Mouse (Mus musculus) liver, embryonic 16.5 days (tissue): Measurements from ENCODE around the gene Dock9. TPM values are rescaled to one million over a fixed set of nuclear protein-coding genes. Genes with fewer than 3 reads are reported as not detected.

Experiments used
- ATAC-seq: fragments of 200-750 bp; cut with Nextera tagmentation; 2 replicates; pipeline ENCODE4 v1.8.0; 2017; ENCODE audit warnings: low read depth, mild to moderate bottlenecking, moderate number of reproducible peaks, moderate library complexity
- H3K27ac ChIP-seq: fragments of 300-500 bp; sonication (generic); 2 replicates; pipeline ENCODE4 v1.5.1; 2014; ENCODE audit warnings: mild to moderate bottlenecking, low read length
- H3K27me3 ChIP-seq: fragments of 300-500 bp; sonication (generic); 2 replicates; pipeline ENCODE4 v1.6.1; 2014; ENCODE audit warnings: low read depth, low read length, mixed read lengths; ENCODE audit not compliant: control insufficient read depth, insufficient read depth
- H3K36me3 ChIP-seq: fragments of 300-500 bp; sonication (generic); 2 replicates; pipeline ENCODE4 v1.6.1; 2014; ENCODE audit warnings: mild to moderate bottlenecking; ENCODE audit not compliant: control insufficient read depth, insufficient read depth
- H3K4me1 ChIP-seq: fragments of 300-500 bp; sonication (generic); 2 replicates; pipeline ENCODE4 v1.6.1; 2014; ENCODE audit warnings: low read depth, low read length, mixed read lengths; ENCODE audit not compliant: control insufficient read depth
- H3K4me2 ChIP-seq: fragments of 300-500 bp; sonication (generic); 2 replicates; pipeline ENCODE4 v1.6.1; 2014; ENCODE audit warnings: low read depth, low read length, mixed read lengths
- H3K4me3 ChIP-seq: fragments of 300-500 bp; sonication (generic); 2 replicates; pipeline ENCODE4 v1.5.1; 2014; ENCODE audit warnings: low read depth, mild to moderate bottlenecking, low read length
- H3K9ac ChIP-seq: fragments of 300-500 bp; sonication (generic); 2 replicates; pipeline ENCODE4 v1.6.1; 2014; ENCODE audit warnings: low read depth, low read length
- H3K9me3 ChIP-seq: fragments of 300-500 bp; sonication (generic); replicated peaks from 2 replicates; pipeline ENCODE4 v1.6.1; 2016; ENCODE audit warnings: low read length; ENCODE audit not compliant: control insufficient read depth
- WGBS: fragments of 180-500 bp; shearing (Covaris S2); extraction: QIAGEN DNeasy Blood & Tissue Kit; methylation state at CpG from one replicate; pipeline ENCODE4 v1.1.7; 2014; ENCODE audit not compliant: insufficient replicate concordance; 5-methylcytosine and 5-hydroxymethylcytosine counted together
- polyA plus RNA-seq: library from polyadenylated mRNA; unstranded; fragments of >200 nt; fragmentation: Nextera tagmentation; extraction: Ambion mirVana; gene quantifications from 2 replicates; pipeline ENCODE4 v1.2.1, GENCODE M21; 2015

Dock9 gene
- polyA plus RNA-seq, 1 experiment from 2014 or later = 1.6 TPM

DNA sequence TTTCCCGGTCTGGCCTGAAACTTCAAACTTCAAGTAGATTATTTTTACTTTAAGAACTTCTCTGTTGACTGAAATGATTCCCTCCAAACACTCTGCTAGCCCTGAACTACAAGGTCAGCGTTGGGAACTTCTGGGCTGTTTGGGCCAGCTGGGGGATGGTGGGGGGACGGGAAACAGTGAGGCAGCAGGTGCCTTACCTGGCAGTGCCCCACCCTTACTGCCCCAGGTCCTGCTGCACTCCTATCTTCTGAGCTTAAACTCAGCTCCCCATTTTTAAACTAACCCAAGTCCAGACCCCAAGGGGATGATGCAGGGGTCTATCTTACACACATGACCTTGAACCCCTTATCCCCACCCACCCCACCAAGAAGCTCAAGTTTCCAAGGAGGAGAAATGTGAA is 122.5 kb downstream of the Dock9 start:
- Histone ChIP-seq H3K4me3 (no peak overlapping the region), H3K27ac (no peak overlapping the region), H3K4me1 (peaks cover 7% of the 10 kb centered on the region; the same call in 1 of the 2 replicates), H3K36me3 (no peaks in the 10 kb centered on the region), H3K27me3 (no peaks in the 10 kb centered on the region), H3K9me3 (no peaks in the 10 kb centered on the region), H3K4me2 (no peak overlapping the region), H3K9ac (no peak overlapping the region)
- no peak for ATAC-seq
- WGBS = 51% methylated on average over 3 of the region's 3 CpGs

DNA sequence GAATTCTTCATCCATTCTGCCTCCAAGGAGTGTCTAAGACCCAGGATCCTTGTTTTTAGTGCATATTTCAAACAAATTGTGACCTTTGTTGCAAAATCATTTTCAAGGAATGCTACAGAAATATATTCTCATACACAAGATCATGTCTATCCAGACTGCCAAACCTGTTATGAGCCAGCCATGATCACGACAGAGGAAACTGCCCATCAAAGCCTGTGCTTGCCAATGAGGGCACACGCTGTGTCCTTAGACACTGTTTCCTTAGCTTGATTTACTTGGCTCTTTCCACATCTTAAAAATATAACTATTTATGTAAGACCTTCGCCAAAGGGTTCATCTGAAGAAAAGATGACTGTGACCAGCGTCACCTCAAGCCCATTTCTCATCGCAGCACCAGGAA is 127.6 kb downstream of the Dock9 start:
- ATAC-seq = no peak
- peaks cover 2% of the 10 kb centered on the region; the same call in 1 of the 2 replicates for H3K4me1 ChIP-seq
- WGBS = 69% methylated on average over 5 of the region's 5 CpGs
- H3K27me3 ChIP-seq = no peaks in the 10 kb centered on the region
- no peaks in the 10 kb centered on the region for H3K36me3 ChIP-seq
- no peaks in the 10 kb centered on the region for H3K9me3 ChIP-seq
- no peak overlapping the region for H3K9ac ChIP-seq
- no peak overlapping the region for H3K27ac ChIP-seq
- H3K4me2 ChIP-seq = no peak overlapping the region
- no peak overlapping the region for H3K4me3 ChIP-seq

- H3K27ac ChIP-seq = no peak overlapping the region
- no peak overlapping the region for H3K9ac ChIP-seq
- no peak overlapping the region for H3K4me3 ChIP-seq
- WGBS = 58% methylated on average over 3 of the region's 3 CpGs
- H3K4me1 ChIP-seq = peaks cover 2% of the 10 kb centered on the region; the same call in 1 of the 2 replicates
- H3K36me3 ChIP-seq = no peaks in the 10 kb centered on the region
- no peak for ATAC-seq
- H3K4me2 ChIP-seq = no peak overlapping the region
- H3K9me3 ChIP-seq = no peaks in the 10 kb centered on the region
- no peaks in the 10 kb centered on the region for H3K27me3 ChIP-seq
Measured at GRCm38 (mm10) chr14:121666641-121667274, 130.9 kb downstream of the Dock9 start.

GRCm38 (mm10) chr14:121665693-121666273 is 131.9 kb downstream of the Dock9 start:
- Histone ChIP-seq H3K4me1 (no peaks in the 10 kb centered on the region; the same call in 1 of the 2 replicates), H3K27ac (no peak overlapping the region), H3K4me2 (no peak overlapping the region), H3K36me3 (no peaks in the 10 kb centered on the region), H3K9me3 (no peaks in the 10 kb centered on the region), H3K27me3 (no peaks in the 10 kb centered on the region), H3K4me3 (no peak overlapping the region), H3K9ac (no peak overlapping the region)
- WGBS = 92% methylated on average over 9 of the region's 9 CpGs
- ATAC-seq = no peak

DNA sequence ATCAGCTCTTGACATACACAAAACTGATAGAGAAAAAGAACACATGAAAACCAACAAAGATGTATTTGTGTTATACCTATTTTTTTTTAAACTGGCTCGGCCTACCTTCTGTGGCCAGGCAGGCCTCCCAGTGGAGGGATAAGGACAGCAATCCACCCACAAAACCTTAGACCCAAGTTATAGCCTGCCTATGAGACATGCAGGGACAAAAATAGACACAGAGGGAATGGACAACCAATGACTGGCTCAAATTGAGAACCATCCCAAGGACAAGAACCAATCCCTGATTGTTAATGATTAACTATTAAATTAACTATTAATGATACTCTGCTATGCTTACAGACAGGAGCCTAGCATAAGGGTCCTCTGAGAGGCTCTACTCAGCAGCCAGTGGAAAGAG is 133.7 kb downstream of the Dock9 start:
- no peak for ATAC-seq
- Histone ChIP-seq H3K9me3 (no peaks in the 10 kb centered on the region), H3K4me3 (no peak overlapping the region), H3K27me3 (no peaks in the 10 kb centered on the region), H3K27ac (no peak overlapping the region), H3K36me3 (no peaks in the 10 kb centered on the region), H3K4me2 (no peak overlapping the region), H3K9ac (no peak overlapping the region), H3K4me1 (no peaks in the 10 kb centered on the region)
- 69% methylated on average over 1 of the region's 1 CpGs for WGBS

GRCm38 (mm10) chr14:121660918-121661317 is 136.7 kb downstream of the Dock9 start:
- Histone ChIP-seq H3K9me3 (no peaks in the 10 kb centered on the region), H3K36me3 (no peaks in the 10 kb centered on the region), H3K4me3 (no peak overlapping the region), H3K9ac (no peak overlapping the region), H3K27ac (no peak overlapping the region), H3K4me1 (no peaks in the 10 kb centered on the region), H3K4me2 (no peak overlapping the region), H3K27me3 (no peaks in the 10 kb centered on the region)
- ATAC-seq = no peak
- 63% methylated on average over 8 of the region's 8 CpGs for WGBS

GRCm38 (mm10) chr14:121660167-121660894 is 137.3 kb downstream of the Dock9 start:
- no peaks in the 10 kb centered on the region for H3K27me3 ChIP-seq
- 65% methylated on average over 15 of the region's 15 CpGs for WGBS
- no peak for ATAC-seq
- H3K27ac ChIP-seq = no peak overlapping the region
- no peak overlapping the region for H3K4me3 ChIP-seq
- no peaks in the 10 kb centered on the region for H3K9me3 ChIP-seq
- H3K4me2 ChIP-seq = no peak overlapping the region
- no peaks in the 10 kb centered on the region for H3K36me3 ChIP-seq
- no peaks in the 10 kb centered on the region for H3K4me1 ChIP-seq
- no peak overlapping the region for H3K9ac ChIP-seq

GRCm38 (mm10) chr14:121659061-121659824 is 138.4 kb downstream of the Dock9 start:
- 50% methylated on average over 12 of the region's 12 CpGs for WGBS
- Histone ChIP-seq H3K4me2 (no peak overlapping the region), H3K36me3 (no peaks in the 10 kb centered on the region), H3K27me3 (no peaks in the 10 kb centered on the region), H3K9ac (no peak overlapping the region), H3K9me3 (no peaks in the 10 kb centered on the region), H3K4me3 (no peak overlapping the region), H3K27ac (no peak overlapping the region), H3K4me1 (no peaks in the 10 kb centered on the region)
- no peak for ATAC-seq
